Mouse (Mus musculus) kidney, adult 2 months (tissue): Measurements from ENCODE around the gene Usp46.

Source experiments
- CTCF ChIP-seq: fragments of 200-500 bp; conservative IDR thresholded peaks from 2 replicates; pipeline ENCODE4 v1.5.1; 2011; ENCODE audit warnings: low read depth, mild to moderate bottlenecking, control low read depth, low read length, moderate library complexity, mixed read lengths; ENCODE audit not compliant: insufficient read depth, insufficient read length
- POLR2A ChIP-seq: fragments of 200-500 bp; IDR thresholded peaks from one replicate; pipeline ENCODE4 v1.6.1; 2011; ENCODE audit warnings: low read depth, low read length, control low read depth

DNA sequence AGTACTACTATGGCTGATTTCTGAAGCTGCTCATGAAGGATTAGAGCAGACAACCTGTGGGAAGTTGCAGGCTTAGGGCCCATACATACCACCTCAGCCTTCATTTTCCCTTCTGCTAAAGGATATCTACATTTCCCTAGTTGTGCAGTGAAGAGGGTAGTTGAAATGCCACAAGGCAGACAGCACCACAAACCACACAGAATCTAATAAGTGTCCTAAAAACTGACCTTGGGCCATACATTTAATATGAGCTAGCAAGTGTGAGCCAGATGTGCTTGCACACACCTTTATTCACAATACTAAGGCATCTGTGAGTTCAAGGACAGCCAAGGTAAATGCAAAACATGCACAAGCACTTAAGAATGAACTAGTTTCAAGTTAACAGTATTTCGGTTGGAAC is 27.8 kb upstream of the Usp46 start:
- TF ChIP-seq POLR2A (no peak), CTCF (no peak)
